Mouse (Mus musculus) heart, postnatal 0 days (tissue): ENCODE data around the gene Terb1.

Source experiments
- CTCF ChIP-seq: IDR thresholded peaks from 2 replicates; pipeline ENCODE4 v1.5.1; 2016; ENCODE audit warnings: antibody characterized with exemption, control low read depth, low read depth
- EP300 ChIP-seq: IDR thresholded peaks from 2 replicates; pipeline ENCODE4 v1.6.1; 2016; ENCODE audit warnings: antibody characterized with exemption, low read depth

GRCm38 (mm10) chr8:104467463-104467862, 42.2 kb downstream of the Terb1 start:
- TF ChIP-seq CTCF (no peak), EP300 (no peak)
